Mouse (Mus musculus) liver (tissue): ENCODE measurements at regions not wholly inside any gene's neighbourhood (a gene's known extent, or its start where the extent isn't known, plus 50 kb on each side); places are given as distances from the start of the nearest gene placed in this dataset.

Source experiments
- DNase-seq: peaks from one replicate; pipeline ENCODE4 v3.0.0-alpha.2; 2020; ENCODE audit warnings: mixed read lengths

GRCm38 (mm10) chr9:94239479-94240241 is 298.2 kb downstream of the 1190002N15Rik start:
- DNase-seq: no peak

GRCm38 (mm10) chr9:94238565-94238964 is 299.3 kb downstream of the 1190002N15Rik start:
- DNase-seq: no peak

GRCm38 (mm10) chr9:94229537-94229936 is 308.3 kb downstream of the 1190002N15Rik start:
- DNase-seq: no peak

- DNase-seq: no peak
These were observed 318.8 kb downstream of the 1190002N15Rik start for GRCm38 (mm10) chr9:94219116-94219515.

- no peak for DNase-seq
These were observed 321.2 kb downstream of the 1190002N15Rik start for GRCm38 (mm10) chr9:94216414-94217279.

GRCm38 (mm10) chr9:94210467-94211249 is 327.2 kb downstream of the 1190002N15Rik start:
- DNase-seq: no peak

- DNase-seq: no peak
These were observed 328.9 kb downstream of the 1190002N15Rik start for GRCm38 (mm10) chr9:94208987-94209386.

GRCm38 (mm10) chr9:94200892-94201291 is 337.0 kb downstream of the 1190002N15Rik start:
- no peak for DNase-seq

GRCm38 (mm10) chr9:94199864-94200263 is 338.0 kb downstream of the 1190002N15Rik start:
- DNase-seq: no peak

- no peak for DNase-seq
These were observed 346.8 kb downstream of the 1190002N15Rik start for GRCm38 (mm10) chr9:94191083-94191482.

- DNase-seq: no peak
These were observed 347.7 kb downstream of the 1190002N15Rik start for GRCm38 (mm10) chr9:94189872-94190800.

GRCm38 (mm10) chr9:94188124-94188523 is 349.8 kb downstream of the 1190002N15Rik start:
- no peak for DNase-seq

GRCm38 (mm10) chr9:94169905-94170612 is 367.8 kb downstream of the 1190002N15Rik start:
- no peak for DNase-seq

GRCm38 (mm10) chr9:94163671-94164070 is 374.2 kb downstream of the 1190002N15Rik start:
- DNase-seq: no peak

GRCm38 (mm10) chr9:94155581-94155980 is 382.3 kb downstream of the 1190002N15Rik start:
- DNase-seq: no peak

GRCm38 (mm10) chr9:94148474-94148873 is 389.4 kb downstream of the 1190002N15Rik start:
- DNase-seq: no peak

GRCm38 (mm10) chr9:94146787-94147186 is 391.1 kb downstream of the 1190002N15Rik start:
- no peak for DNase-seq

- no peak for DNase-seq
These were observed 401.4 kb downstream of the 1190002N15Rik start for GRCm38 (mm10) chr9:94136444-94136843.

GRCm38 (mm10) chr9:94133682-94134081 is 404.2 kb downstream of the 1190002N15Rik start:
- DNase-seq: no peak

GRCm38 (mm10) chr9:94131367-94131766 is 406.5 kb downstream of the 1190002N15Rik start:
- DNase-seq: no peak

GRCm38 (mm10) chr9:94116961-94117360 is 420.9 kb downstream of the 1190002N15Rik start:
- no peak for DNase-seq
